Mouse (Mus musculus) adrenal gland, postnatal 25 days (tissue): ENCODE measurements at regions not wholly inside any gene's neighbourhood (a gene's known extent, or its start where the extent isn't known, plus 50 kb on each side); places are given as distances from the start of the nearest gene placed in this dataset.
"Not testable (repeated sequence)": the region's sequence is repeated elsewhere in the genome, so short reads cannot be mapped to it uniquely, and the experiment has no call there.

ENCODE experiments used
- DNase-seq: peaks from one replicate; pipeline ENCODE4 v3.0.0; 2021; ENCODE audit warnings: mixed read lengths

- no peak for DNase-seq
Observed at GRCm38 (mm10) chr12:64137997-64138396, 336.5 kb downstream of the Fscb start.

GRCm38 (mm10) chr12:64116438-64116837, 358.1 kb downstream of the Fscb start:
- no peak for DNase-seq

GRCm38 (mm10) chr12:64114476-64114875, 360.0 kb downstream of the Fscb start:
- DNase-seq = no peak

GRCm38 (mm10) chr12:64104214-64104613, 370.3 kb downstream of the Fscb start:
- peak; percentile 1 for DNase-seq

GRCm38 (mm10) chr12:64076789-64077188, 397.7 kb downstream of the Fscb start:
- no peak for DNase-seq

- DNase-seq = no peak
Observed at GRCm38 (mm10) chr12:64045528-64045927, 429.0 kb downstream of the Fscb start.

GRCm38 (mm10) chr12:64008631-64009030, 465.9 kb downstream of the Fscb start:
- DNase-seq = not testable (repeated sequence)
